Mouse (Mus musculus) cerebellum, adult 9-11 months (tissue): ENCODE results near the gene Fndc3a.

Experiments
- DNase-seq: peaks from one replicate; pipeline ENCODE4 v3.0.0; 2022

Gene Fndc3a

DNA sequence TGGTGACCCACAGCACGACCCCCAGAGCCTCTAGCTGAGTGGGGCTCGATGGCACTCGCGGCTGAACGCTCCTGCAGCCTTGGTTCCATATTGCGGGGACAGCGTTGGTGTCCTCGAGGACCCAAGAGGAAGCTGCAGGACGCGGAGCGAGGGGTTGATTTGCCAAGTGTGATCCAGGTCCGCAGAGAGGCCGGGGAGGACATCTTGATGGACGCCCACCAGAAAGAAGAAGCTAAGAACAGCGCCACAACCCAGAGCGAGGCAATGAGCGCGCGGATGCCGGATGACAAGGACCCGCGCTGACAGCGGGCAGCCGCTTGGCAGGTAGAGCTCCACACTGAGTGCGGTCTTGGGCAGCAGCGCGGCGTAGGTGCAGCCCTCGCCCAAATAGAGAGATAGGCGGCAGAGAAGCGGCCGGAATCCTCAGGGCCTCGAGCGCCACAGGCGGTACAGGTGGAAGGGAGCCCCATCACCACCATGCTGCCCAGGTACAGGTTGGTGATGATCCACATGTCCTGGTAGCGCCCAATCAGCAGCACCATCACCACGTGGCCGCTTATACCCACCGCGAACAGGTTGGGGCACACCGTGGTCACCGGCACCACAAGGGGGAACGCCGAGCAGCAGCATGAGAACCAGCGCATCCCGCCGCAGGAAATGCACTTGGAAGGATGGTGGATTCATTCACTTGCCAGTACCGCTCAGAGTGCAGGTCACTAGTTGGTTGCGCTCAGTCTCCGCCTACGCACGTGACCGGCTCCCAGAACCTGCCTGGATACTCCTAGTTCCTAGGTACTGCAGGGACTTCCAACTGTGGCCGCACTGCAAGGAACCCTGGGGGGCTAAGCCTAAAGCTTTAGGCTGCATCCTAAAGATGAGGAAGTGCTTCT is 177.5 kb downstream of the Fndc3a start:
- peak; percentile 13 for DNase-seq

DNA sequence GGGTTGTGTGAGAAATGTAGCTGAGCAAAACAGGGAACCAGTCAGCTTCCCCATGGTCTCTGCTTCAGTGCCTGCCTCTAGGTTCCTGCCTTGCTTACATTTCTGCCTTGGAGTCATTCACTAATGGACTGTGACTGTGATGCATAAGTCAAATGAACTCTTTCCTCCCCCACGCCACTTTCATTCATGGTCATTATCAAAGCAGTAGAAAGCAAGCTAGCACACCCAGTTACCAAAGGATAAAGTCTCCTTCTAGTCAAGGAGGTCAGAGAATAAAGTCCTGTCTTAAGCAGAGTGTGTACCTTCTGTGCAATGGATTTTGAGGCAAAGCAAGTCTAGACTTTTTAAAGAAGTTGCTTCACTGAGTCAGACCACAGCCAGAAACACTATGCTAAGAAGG is 182.7 kb downstream of the Fndc3a start:
- DNase-seq, result no peak

DNA sequence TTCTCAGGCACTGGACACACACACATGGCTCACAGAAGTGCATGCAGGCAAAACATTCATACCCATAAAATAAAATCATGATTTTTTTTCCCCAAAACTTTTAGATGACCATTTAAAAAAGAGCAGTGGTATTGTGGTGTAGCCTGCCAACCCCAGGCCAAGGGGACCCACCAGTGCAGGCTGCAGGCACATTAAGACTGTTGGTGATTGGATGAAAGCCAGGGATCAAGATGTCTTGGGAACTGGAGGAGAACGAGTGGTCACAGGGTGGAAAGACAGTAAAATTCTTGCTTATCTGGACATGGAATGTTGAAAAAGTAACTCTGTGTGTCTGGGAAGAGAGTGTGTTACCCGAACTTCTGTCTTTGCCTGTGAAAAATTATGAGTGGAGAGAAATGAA is 190.2 kb downstream of the Fndc3a start:
- no peak for DNase-seq

GRCm38 (mm10) chr14:72518786-72519185 is 191.0 kb downstream of the Fndc3a start:
- DNase-seq, result no peak

DNA sequence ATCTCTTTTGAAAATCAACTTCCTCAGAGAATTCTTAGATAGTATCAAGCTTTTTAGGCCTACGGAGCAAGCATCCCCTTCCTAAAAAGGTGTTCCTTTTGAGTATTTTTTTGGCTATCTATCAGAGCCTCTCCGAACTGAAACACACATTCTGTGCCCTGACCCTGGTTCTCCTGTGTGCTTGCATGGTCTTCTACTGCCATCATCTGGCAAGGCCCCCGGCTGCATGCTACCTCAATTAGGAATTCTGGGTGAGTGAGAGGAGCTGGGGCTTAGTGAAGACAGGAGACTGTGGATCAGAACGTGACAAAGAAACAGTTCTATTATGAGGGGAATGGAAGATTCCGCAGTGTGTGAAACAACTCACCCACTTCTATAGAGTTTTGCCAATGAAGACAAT is 193.4 kb downstream of the Fndc3a start:
- DNase-seq, result no peak

DNA sequence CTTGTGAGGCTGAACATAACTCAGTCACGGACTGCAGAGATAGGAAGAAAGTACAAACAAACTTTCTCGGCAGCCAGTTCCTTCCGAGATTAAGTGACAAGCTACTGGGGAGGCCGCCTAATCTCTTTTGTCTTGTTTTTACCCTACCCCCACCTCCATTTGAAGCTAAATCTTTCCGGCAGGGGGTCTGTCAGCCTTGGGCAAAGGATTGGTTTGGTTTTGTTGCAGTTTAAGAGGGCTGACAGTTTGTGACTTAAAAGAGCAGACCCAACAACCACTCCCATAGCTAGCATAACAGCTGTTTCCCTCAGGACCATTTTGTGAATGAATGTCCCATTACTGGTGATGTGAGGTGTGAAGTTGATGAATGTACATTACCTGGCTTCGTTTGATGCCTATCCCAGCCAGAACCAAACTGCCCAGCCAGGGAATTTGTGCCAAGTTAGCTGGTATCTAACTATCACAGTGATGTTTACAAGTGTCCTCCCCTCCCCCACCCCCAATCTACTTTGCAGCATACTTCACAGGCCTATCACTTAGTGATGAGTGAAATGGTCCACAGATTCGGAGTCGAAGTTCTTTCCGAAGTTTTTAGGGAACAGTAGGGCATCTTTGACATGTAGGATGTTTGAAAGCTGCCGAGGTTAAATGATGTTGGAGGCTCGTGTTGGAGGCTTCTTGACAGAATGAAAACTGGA is 202.9 kb downstream of the Fndc3a start:
- no peak for DNase-seq

- no peak for DNase-seq
Measured at GRCm38 (mm10) chr14:72506018-72506722, 203.6 kb downstream of the Fndc3a start.

DNA sequence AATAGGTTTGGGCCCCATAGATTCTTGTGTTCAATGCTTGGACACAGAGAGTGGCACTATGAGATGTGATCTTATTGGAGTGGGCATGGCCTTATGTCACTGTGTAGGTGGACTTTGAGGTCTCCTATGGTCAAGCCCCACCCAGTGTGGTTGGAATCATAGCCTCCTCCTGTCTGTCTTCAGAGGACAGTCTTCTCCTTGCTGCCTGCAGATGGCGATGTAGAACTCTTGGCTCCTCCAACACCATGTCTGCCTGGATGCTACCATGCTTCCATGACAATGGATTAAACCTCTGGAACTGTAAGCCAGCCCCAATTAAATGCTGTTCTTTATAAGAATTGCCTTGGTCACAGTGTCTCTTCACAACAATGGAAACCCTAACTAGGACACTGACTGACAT is 204.8 kb downstream of the Fndc3a start:
- DNase-seq, result no peak

DNA sequence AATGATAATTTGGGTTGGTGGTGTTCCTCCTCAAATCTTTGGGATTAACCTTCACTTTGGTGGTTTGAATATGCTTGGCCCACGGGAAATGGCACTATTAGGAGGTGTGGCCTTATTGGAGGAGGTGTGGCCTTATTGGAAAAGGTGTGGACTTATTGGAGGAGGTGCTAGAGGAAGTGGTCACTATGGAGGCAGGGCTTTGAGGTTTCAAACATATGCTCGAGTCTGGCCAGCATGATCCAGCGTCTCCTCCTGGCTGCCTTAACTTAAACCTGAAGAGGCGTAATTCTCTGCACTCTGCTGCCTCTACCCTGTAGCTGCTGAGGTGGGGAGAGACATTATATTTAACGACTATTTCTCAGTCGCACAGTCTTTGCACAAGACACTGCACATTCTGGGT is 206.6 kb downstream of the Fndc3a start:
- no peak for DNase-seq

DNA sequence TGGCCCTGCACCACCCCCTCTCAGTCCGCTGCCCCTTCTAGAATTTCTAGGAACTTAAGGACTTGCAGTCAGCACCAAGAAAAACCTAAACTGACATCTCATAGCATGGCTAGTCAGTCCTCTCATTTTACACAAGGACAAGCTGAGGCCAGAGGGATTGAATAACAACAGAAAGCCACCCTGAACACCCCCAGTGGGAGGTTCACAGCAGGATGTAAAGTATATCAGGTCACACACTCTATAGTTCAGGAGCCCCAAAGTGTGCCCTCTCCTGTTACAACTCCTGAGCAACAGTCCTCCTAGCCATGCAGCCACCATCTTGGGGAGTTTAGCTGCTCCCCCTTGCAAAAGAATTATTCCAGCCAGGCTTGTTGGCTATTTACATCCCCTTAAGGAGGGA is 216.0 kb downstream of the Fndc3a start:
- no peak for DNase-seq

DNA sequence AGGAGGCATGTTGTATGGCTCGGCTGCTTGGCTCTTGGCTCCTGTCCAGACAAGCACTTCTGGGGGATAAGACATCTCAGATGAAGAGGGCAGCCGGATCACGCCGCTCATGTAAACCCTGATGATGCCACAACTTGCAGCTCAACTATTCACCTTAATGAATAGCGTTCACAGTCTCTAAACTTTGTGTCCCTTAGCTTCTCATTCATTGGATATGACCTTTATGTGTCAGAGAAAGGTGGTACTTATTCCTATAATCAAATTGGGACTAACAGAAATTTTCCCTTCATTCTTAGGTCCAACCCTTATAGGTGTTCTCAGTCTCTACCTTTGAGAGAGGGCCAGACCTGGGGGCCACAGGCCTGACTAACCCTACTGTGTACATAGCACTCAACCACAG is 218.1 kb downstream of the Fndc3a start, which contains the start of gene Gm9195:
TSS of gene Gm9195 (minus strand) at position 101 of the 400 bp plus-strand sequence.
- DNase-seq, result no peak

- no peak for DNase-seq
Measured at GRCm38 (mm10) chr14:72490367-72490766, 219.4 kb downstream of the Fndc3a start.
